Mouse (Mus musculus) heart, adult 9 months (tissue): ENCODE measurements around the gene Xrcc2.
"Not testable (repeated sequence)": the region's sequence is repeated elsewhere in the genome, so short reads cannot be mapped to it uniquely, and the experiment has no call there.

Experiments used
- DNase-seq, 2 experiments: peaks; one replicate each; pipeline ENCODE4 v3.0.0; 2022; ENCODE audit warnings: low spot score in 2 of 2

Xrcc2 gene

GRCm38 (mm10) chr5:25705567-25706349, at the start of gene Xrcc2:
TSS of gene Xrcc2 (minus strand) at chr5:25705825.
- DNase-seq = peak; percentile 94 to 97

- peak; percentile 64 to 65 for DNase-seq
These were observed 48.7 kb upstream of the Xrcc2 start for GRCm38 (mm10) chr5:25754236-25754766.

DNA sequence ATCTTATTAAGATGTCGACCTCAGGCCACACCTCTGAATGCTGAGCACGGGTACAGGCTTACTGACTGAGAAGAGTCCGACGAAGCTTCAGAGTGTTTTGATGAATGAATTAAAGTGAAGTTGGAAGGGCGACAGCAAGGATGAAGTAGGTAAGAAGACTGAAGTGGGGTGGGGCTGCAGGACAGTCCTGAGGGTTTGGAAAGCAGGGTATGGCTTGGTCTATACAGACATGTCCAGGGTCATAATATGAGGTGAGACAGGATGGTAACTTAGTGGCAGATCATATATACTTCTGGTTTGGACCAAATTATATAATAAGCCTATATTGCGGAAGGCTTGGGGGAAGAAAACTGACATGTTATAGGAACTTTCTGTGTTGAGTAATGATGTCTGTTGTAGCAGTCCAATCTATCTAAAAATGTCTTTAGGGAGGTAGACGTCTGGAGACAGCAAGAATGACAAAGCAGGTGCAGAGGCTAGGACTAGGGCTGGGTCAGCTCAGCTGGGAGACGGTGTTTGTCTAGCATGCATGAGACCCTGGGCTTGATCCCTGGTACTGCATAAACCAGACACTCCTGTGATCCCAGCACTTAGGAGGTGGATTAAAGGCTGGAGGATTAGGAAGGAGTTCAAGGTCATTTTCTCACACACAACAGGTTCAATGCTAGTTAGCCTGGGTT, 48.1 kb upstream of the Xrcc2 start:
- no peak for DNase-seq

- peak; percentile 48 to 54 for DNase-seq
These were observed 47.2 kb upstream of the Xrcc2 start for GRCm38 (mm10) chr5:25752862-25753261.

DNA sequence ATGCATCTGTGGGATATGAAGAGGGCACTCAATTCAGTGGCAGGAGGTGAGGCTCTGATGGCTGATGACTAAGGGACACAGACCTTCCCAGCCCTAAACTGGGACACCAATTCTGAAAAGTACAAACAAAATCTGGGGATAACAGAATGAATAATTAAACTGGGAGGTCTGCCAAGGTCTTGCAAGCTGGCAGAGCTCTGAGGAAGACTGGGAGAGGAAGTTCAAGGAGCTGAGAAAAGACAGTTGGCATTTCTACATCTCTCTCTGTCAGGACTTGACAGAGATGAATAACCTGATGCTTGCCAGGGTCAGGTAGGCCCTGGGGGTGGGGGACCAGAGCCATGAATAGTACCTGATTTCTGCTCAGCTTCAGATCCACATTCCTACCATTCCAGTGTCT, 45.9 kb upstream of the Xrcc2 start:
- no peak for DNase-seq

DNA sequence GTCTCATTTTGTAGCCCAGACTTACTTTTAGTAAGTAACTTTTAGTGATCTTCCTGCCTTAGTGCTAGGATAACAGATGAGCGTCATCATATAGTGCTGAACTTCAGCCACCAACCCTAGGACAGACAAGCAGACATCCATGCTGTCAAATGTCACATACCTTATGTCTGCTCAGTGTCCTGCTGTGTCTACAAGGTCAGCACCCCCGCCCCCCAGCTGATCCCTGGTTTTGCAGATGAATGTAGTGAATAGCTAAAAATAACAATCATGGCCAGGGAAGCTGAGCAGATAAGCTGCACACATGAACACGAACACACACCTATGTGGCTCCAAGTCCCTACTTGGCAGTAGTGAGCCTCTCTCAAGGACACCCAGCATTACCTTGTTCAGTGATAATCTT, 43.0 kb upstream of the Xrcc2 start:
- no peak for DNase-seq

GRCm38 (mm10) chr5:25747904-25748303, 42.3 kb upstream of the Xrcc2 start:
- DNase-seq = no peak

DNA sequence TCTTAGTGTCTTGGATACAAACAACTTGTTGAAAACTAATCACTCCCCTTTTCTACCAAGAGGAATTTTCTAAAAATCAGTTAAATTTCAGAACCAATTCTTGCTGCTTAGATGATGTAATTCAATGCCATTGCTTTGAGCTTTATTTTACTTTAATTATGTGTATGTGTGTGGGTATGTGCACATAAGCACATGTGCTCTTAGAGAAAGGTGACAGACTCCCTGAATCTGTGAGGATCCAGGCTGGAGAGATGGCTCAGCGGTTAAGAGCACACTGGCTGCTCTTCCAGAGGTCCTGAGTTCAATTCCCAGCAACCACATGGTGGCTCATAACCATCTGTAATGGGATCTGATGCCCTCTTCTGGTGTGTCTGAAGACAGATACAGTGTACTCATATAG, 33.3 kb upstream of the Xrcc2 start:
- DNase-seq = not testable (repeated sequence)

- no peak for DNase-seq
These were observed 32.8 kb upstream of the Xrcc2 start for GRCm38 (mm10) chr5:25738448-25738847.

DNA sequence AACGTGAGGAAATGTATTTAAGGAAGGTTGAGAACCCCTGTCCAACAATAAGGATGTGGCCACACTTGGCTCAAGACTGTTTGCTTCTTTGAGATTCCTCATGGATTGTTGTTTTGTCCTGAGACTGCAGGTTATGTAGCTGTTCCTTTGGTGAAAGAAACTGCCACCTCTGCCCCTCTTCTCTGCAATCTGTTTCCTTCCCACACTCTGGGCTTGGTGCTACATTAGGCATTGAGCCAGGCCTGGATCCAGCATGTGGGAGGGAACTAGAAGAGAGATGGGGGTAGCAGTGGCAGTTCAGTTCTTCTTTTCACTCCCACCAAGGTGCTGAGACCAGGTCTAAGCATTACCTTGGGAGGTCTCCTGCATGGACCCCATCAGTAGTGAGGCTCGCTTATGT, 30.2 kb upstream of the Xrcc2 start:
- no peak for DNase-seq

DNA sequence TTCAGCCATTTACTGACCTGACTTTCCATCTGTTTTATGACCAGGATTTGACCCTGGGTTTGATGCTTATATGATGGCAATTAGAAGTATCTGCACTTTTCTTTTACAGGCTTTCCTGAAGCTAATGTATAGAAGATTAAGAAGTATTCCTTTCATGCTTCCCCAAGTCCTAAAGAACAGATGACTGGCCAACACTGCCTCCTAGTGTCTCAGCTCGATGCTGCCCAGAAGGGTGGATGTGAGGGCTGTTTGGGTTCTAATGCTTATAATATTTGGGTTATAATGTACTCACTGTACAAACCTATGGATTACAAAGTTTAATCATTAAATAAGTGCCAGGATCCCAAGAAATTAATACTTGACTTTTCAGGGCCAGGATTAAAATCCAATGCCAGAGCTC, 28.7 kb upstream of the Xrcc2 start:
- DNase-seq = no peak

DNA sequence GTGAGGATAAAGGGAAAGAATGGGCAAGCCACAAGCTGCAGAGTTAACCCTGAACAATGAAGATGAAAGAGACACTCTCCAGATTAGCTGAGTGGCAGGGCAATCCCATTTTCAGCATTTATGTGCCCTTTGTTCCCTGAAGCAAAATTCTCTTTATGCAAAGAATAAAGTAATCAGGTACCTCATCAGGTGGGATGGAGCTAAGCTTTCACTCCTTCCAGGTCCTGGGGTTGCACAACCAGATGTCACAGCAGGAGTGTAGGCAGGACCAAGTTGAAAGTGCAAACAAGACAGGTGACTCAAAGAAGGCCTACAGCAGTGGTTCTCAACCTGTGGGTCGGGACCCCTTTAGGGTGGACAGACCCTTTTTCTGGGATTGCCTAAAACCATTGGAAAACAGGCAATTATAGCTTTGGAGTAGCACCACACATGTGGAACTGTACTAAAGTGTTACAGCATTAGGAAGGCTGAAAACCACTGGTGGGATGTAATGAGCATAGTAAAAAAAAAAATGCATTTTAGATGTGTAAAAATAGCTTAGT, 18.6 kb upstream of the Xrcc2 start:
- no peak for DNase-seq

GRCm38 (mm10) chr5:25723016-25723415, 17.4 kb upstream of the Xrcc2 start:
- DNase-seq = peak in 1 of 2 experiments; percentile 26

DNA sequence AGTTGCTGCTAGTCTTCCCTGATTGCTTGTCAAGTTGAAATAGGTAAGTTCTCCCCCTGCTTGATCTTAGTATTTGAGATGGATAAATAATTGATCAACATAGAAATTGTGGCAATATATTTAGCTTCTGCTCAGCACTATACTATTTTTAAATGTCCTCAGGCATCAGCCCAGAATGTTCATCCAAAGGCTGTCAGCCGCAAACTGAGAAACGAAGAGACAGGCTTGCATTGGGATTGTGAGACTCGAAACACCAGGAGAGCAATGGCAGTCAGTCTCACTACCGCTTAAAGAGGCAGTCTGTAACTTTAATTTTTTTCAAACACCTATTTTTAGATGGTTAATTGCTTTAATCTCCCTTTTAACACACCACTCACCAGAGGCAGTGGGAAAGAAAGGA, 13.8 kb upstream of the Xrcc2 start:
- no peak for DNase-seq

DNA sequence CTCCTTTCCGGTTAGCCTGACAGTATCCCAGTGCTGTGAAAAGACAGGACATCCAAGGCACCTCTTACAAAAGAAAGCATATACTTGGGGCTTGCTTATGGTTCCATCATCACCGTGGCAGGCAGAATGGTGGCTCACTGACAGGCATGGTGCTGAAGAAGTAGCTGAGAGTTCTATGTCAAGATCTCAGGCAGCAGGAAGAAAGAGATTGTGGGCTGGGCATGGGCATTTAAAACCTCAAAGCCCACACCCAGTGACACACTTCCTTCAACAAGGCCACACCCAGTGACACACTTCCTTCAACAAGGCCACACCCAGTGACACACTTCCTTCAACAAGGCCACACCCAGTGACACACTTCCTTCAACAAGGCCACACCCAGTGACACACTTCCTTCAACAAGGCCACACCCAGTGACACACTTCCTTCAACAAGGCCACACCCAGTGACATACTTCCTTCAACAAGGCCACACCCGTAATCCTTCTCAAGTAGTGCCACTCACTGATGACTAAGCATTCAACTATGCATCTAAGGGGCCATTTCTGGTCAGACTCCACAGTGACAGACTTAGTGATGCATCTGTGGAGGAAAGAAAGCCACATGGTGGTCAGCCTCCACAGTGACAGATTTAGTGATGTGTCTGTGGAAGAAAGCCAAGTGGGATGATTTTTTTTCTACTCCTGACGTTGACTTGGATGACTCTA, 7.5 kb upstream of the Xrcc2 start:
- DNase-seq = not testable (repeated sequence)

GRCm38 (mm10) chr5:25704702-25705566, 691 bp downstream of the Xrcc2 start:
- DNase-seq = no peak

DNA sequence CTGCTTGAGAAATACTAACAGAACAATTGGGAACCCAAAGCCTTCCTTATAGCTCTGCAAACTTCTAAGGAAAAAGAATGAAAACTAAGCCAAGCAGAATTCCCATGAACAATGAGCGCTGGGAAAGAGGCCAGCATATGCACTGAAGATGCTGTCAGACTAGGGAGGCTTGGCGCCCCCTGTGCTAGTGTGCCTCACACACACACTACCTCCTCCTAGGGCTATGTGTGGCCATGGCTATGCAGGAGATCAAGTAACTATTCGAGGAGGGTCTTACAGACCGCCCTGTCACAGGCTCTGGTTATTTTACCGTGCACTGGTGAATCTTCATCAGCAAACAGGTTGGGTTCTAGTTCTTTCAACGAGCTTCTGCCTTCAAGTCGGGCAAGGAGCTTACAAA, 7.7 kb downstream of the Xrcc2 start:
- DNase-seq = no peak

DNA sequence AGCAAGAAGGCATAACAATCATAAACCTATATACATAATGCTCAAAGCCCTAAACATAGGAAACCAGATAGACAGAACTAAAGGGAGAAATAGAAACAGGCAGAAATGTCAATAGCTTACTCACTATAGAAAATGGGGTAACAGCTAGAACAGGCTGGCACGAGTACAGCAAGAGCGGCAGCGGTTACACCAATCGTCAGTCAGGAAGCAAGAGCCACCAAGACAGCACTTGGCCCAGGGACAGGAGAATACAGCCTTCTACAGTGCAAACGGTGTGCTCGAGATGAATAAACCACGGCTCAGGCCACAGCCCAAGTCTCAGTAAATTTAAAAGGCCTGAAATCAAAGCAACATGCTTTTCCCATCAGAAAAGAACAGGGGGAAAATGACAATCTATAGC, 9.4 kb downstream of the Xrcc2 start:
- no peak for DNase-seq

DNA sequence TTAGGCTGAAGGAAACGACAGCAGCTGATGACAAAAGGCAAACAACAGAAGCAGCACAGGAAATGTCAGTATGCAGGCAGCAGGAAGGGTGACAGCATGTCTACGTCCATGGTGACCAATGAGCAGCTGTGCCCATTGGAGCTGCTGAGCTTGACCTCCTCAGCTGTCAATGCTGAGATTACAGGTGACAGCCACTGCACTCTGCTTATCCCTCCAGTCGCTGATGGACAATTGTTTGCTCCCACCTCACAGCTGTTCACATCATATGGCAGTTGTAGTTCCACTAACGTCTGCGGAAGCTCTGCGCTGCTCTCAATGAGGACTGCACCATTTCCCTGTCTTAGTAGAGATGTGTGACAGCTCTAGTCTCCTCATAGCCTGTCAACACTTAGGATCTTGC, 9.8 kb downstream of the Xrcc2 start:
- no peak for DNase-seq

- DNase-seq = no peak
These were observed 33.7 kb downstream of the Xrcc2 start for GRCm38 (mm10) chr5:25671696-25672520.
